Mouse (Mus musculus) megakaryocyte progenitor cell, adult 5-6 weeks (primary cell): Measurements from ENCODE around the gene Lonp1. TPM values are rescaled to one million over a fixed set of nuclear protein-coding genes. Genes with fewer than 3 reads are reported as not detected.
"Not testable (repeated sequence)": the region's sequence is repeated elsewhere in the genome, so short reads cannot be mapped to it uniquely, and the experiment has no call there.

Experiments used
- ATAC-seq: replicated peaks from 2 replicates; pipeline ENCODE4 v1.8.0; 2016; ENCODE audit warnings: mild to moderate bottlenecking, moderate TSS enrichment, inconsistent platforms; ENCODE audit not compliant: poor library complexity
- total RNA-seq, 2 experiments: library from RNA; stranded (forward) in 1 of 2; stranded (reverse) in 1 of 2; fragments of 157-497, 149-512 nt in 1 of 2; fragments of 200-1000 nt in 1 of 2; gene quantifications; 2 replicates each; pipeline versions ENCODE4 v1.2.3 to v1.2.4; 2015 to 2017

Lonp1 gene
- total RNA-seq, 2 experiments from 2014 or later, result 23.1 to 68.8 TPM

DNA sequence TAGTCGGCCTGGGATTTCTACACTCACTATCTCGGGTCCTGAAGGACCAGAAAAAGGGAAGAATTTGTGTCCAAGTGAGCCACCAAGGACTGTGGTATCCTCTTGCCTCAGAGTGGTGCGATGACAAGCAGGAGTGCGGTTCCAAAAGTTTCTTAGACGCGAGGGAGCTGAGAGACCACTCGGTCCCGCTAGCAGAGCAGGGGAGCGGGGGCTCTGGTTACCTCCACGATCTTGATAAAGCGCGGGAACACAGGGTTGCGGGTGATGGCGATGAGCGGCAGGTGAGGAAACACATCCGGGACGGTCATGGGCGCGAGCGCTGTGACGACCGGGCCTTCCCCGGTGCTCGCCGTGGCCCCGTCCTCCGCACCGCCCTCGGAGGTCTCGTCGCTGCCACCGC is 427 bp downstream of the Lonp1 start:
- peak; percentile 9 for ATAC-seq

DNA sequence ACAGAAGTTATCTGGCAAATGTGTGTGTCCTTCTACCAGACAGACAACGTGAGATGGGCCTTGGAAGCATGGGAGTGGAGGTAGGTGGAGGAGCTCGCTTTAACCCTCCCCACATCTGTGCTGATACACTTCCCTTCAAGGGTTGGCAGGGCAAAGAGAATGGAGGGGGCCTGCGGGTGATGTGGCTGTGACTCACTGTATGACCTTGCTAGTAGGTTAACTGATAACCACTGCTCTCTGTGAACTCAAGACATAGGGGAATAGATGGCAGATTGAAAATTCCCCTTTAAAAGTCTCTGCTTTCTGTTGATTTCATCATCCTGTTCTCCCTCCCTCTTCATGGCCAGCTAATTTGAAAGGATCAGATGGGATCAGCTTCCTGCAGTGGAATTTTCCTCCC is 1.2 kb downstream of the Lonp1 start:
- no peak for ATAC-seq

DNA sequence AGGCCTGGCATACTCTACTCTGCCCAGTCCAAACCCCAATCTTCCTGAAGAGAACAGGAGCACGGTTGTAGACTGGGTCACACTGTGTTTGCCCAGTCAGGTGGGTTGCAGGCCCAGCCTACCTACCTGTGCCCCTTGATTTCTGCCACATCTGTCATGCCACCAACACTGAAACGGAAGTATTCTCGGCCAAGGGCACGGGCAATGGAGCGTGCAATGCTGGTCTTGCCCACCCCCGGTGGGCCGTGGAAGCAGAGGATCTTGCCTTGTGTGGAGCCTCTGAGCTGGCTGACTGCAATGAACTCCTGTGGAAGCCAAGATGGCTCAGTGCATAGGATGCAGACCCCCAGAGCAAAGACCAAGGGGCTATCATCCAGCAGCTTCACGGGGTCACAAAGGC is 9.1 kb downstream of the Lonp1 start:
- ATAC-seq, result no peak

DNA sequence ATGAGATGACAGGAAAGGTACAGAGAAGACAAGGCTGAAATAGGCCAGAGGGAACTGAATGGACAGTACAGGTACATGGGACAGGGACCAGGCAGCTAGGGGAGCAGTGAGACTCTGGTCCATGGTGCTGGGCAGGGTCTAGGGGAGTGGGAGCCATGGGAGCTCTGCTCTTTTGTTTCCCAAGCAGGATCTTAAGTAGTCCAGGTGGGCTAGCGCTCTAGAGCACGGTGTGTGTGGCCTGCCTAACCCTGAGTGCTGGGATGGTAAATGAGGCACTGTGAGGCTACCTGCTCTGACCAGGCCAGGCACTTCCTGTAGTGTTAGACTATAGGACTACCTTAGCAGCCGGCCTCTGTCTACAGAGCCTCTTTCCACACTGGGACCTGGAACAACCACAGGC is 10.0 kb downstream of the Lonp1 start:
- ATAC-seq, result no peak

DNA sequence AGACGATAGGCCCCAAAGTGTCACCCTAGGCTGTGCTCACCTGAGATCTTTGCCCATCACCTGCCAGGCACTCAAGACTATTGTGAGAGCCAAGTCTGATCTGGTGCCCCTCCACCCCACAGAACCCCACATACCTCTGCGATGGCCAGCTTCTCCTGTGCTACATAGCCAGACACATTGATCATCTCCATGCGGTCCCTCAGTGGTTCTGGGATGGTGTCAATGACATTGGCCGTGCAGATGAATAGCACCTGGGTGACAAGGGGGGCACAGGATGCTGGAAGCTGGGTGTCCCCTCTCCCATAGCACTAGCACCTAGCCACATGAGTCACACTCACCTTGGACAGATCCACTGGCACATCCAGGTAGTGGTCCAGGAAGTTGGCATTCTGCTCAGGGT is 10.9 kb downstream of the Lonp1 start:
- no peak for ATAC-seq

DNA sequence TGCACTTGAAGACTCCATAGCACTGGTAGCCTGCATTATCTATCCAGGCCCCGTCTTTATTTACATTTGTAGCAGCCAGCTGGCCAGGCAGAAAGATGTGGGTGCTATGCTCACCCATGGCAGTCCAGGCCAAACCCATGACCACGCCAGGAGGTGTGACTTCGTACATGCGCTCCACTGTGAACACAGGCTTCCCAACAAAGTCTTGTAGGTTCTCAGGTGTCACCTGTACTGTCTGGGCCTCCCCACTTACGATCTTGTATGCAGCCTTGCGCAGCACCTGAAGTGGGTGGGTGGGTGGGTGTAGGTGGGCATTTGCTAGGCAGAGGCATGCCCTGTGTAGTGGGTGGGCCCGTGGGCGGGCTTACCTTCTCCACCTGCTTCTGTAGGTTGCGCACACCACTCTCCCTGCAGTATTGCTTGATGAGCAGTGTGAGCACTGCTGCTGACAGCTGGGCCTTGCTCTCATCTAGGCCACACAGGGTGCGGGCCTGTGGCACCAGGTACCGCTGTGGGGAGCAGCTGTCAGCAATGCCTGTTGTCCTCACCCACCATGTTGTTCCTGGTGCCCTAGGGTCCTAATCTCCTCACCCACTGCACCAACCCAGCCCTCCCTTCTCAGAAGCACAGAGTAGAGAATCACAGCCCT is 11.4 kb downstream of the Lonp1 start:
- ATAC-seq, result no peak

DNA sequence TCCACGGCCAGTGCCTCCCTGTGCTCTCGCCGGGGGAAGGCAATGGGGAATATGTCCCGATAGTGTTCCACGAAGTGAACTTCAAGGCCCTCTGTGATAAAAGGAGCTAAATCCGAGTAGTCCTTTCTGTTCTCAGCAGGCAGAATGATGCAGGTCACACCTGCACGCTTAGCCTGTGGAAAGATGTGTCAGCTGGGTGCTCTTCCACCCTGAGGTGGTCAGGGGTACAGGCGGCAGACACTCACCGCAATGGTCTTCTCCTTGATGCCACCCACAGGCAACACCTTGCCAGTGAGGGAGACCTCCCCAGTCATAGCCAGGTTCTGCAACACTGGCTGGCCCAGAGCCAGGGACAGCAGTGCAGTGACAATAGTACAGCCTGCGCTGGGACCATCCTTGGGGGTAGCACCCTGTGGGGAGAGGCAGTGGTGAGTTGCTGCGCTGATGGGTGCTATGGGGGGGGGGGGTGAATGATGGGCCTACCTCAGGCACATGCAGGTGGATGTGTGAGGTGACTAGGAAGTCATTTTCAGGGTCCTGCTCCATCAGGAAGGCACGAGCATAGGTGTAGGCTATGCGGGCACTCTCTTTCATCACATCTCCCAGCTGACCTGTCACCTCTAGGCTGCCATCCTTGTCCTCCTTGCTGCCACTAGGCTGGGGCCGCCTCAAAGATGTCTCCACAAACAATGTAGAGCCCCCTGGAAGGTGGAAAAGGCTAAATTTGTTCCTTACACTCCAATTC is 12.1 kb downstream of the Lonp1 start:
- ATAC-seq, result 0 out of 2 replicates have a peak, but pooled peaks have one; percentile 1

DNA sequence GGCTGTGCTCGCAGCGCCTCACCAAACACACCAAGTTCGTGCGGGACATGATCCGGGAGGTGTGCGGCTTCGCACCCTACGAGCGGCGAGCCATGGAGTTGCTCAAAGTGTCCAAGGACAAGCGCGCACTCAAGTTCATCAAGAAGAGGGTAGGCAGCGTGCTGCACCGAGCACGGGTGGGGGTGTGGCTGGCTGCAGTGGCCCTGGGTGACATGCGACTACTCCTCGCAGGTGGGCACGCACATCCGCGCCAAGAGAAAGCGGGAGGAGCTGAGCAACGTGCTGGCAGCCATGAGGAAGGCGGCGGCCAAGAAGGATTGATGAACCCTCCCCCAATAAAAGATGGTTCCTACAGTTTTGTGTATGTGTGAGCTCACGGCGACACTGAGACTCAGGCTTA is 12.8 kb downstream of the Lonp1 start:
- ATAC-seq, result not testable (repeated sequence)

DNA sequence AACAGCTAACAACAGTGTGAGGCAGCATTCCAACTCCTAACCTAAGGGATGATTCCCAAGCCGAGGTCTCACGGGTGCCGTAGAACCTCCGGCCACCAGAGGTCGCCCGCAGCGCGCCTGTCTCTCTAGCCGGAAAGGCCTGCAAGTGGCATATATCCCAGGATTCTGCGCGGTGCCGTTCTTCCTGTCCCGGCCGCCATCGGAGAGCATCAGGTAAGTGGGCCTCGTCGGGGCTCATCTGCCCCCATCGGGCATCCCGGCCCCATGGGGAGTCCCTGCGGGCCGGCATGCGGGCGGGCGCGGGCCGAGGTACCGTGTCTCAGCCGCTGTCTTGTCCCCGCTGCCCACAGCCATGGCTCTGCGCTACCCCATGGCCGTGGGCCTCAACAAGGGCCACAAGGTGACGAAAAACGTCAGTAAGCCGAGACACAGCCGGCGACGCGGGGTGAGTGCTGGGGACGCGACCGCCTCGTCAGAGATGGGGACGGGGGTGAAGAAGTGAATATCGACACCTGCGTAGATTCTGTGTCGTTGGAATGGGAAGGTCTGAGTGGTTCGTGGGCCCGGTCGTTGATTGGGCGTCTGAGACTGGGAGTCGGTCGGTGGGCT is 13.3 kb downstream of the Lonp1 start, which contains the start of gene Rpl36:
Rpl36 (plus strand) TSS at position 181 of the 609 bp plus-strand sequence.
- ATAC-seq, result peak; percentile 54

DNA sequence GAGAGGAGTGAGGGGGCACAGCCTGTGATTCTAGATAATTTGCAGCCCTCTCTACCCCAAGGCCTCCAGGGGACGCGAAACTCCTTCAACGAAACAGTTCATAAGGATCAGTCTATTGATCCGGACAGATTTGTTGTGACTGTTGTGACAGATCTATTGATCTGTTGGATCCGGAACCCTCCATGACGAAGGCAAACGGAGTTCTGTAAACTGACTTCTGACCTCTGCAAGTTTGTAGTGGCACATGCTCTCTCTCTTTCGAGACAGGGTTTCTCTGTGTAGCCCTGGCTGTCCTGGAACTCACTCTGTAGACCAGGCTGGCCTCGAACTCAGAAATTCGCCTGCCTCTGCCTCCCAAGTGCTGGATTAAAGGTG is 14.1 kb downstream of the Lonp1 start:
- not testable (repeated sequence) for ATAC-seq

DNA sequence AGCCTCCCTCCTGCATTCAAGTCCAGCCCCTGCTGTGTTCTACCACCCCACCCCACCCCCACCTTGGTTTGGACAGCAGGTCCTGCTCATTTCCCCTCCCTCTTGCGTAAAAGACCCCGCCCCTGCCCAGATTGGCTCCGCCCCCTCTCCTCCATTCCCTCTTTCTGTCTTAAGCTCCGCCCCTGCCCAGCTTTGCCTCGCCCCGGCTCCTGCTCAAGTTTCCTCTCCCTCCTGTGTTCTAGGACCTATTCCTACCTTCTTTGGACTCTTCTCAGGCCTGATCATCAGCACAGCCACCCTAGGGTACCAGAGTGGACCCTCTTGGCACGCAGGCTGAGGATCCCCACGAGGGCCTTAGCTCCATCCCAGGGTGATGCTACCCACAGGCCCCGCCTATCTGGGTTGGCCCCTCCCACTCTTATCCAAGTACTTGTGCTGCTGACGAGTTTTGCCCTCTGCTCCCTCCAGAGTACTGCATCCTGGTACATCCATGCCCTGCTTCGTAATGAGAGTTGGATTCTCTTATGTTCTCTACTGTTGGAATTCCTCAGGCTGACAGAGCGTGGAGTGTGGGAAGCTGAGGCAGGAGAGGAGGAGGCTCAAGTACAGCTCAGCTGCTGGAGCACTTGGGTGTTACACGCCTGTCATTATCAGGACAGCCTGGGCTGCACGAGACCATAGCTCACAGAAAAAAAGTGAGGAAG is 14.7 kb downstream of the Lonp1 start:
- ATAC-seq, result peak; percentile 17

DNA sequence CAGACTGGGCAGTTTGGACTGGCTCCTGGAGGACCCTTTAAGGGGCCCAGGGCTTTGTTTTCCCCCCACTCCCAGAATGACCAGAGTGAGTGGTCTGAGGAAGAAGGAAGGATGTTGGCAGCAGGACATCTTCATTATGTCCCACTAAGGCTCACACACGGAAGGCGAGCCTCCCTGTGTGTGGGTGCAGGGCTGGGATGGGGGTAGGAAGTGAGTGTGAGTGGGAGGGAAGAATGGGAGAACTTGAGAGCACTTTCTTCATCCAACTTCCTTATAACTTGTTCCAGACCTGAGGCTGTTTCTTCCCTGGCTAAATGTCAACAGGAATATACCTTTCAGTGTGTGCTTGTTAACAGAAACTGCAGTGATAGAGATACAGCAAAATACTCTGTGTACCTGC is 15.4 kb downstream of the Lonp1 start:
- no peak for ATAC-seq

DNA sequence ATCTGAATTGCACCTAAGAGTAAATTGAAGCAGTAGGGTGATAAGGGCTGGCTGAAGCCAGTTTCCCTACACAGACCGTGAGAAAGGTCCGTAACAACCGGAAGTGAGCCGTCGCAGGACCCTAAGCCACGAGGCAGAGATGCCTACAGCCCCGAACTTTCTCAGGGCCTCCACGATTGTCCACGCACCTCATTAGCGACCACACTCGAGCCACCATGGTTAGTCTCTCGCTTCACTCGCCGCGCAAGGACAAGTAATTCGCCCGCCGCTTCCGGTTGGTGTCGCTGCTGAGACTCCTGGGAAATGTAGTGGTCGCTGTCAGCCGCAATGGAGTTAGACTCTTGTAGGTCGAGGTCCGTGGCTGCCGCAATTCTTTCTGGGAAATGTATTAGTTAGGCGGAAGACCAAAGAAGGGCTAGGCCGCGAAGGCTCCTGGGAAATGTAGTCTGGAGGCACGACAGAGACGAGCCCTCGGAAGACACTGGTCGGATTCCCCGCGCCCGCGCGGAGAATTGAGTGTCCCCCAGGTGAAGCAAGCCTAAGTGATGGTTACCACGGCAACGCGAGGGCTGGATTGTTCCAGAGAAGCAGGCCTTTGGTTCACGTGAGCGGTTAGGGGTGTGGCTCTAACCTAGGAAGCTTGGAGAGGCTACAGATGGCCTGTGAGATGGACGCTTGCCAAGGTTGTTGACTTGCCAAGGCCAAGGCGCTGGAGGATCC is 17.1 kb downstream of the Lonp1 start, which contains the start of gene 2410015M20Rik:
2410015M20Rik (minus strand) TSS at position 320 of the 720 bp plus-strand sequence.
- ATAC-seq, result peak; percentile 64

DNA sequence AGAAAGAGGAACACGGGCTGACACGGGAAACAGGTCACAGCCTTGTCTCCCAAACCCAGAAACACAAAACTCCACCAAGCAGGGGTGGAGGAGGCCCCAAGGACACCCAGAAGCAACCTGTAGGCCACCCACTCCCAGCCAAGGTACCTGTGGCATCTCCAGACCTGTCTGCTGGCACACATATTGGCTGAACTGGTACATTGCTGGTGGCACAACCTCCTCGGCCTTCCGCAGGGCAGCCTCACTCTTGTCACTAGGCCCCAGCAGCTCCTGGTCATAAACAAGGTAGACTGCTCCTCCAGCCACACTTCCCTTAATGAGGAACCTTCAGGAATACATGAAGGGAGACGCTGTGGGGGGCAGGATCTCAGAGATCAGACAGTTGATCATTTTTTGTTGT is 18.0 kb downstream of the Lonp1 start:
- no peak for ATAC-seq

DNA sequence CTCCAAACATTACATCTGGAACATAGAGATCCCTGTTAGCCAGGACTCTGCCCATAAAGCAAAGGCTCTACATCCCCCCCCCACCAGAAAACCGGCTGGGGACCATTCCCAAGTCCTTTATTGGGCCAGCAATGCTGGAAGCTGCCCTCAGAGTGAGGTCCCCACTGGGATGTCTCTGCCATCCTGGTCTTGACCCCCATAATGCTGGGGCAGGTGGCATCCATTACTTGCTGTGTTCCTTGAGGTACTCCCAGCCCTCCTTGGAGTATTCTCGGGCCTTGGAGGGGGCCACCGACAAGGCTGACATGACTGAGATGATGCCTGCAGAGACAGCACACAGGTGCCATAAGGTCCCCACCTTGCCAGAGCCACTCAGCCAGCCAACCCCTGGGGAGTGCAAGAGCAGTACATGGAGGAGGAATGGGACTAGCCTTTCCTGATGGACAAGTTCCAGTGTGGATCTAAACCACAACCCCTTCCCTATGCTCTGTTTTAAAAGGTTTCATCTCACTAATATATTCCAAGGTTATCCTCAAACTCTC is 19.1 kb downstream of the Lonp1 start:
- ATAC-seq, result no peak

DNA sequence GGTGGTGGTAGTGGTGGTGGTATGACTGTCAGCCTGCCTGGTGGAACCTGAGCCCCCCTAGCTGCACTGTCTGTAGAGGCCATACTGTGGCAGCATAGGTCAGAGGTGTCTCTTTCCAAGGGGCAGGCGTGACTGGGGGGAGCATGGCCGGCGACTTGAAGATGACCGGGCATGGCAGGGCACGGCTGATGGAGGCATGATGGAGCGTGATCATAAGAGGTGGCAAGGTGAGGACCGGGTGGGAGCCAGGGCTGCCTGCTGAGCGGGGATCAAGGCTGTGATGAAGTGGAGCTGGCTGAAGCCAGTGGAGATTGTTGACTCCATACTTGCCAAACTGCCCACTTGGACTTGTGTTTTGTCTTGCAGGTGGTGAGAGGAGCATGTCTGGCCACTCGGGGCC is 21.3 kb downstream of the Lonp1 start:
- ATAC-seq, result no peak

DNA sequence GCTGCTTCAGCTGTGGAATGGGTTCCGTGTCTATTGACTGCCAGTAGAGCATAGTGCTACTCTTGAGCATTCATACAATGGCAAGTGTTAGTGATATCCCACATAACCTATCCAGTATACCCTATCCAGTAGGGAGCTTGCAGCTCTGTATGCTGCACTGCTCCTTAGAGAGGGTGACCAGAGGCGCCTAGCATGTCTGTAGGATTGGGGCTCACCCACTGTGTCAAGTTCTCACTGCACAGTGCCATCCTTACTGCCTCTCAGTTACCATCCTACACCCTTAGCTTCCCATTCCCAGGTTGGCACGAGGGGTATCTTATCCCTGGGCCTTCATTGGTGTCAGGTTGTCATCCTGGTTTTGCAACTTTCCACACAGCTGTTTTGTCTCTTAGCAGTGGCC is 22.3 kb downstream of the Lonp1 start:
- no peak for ATAC-seq

DNA sequence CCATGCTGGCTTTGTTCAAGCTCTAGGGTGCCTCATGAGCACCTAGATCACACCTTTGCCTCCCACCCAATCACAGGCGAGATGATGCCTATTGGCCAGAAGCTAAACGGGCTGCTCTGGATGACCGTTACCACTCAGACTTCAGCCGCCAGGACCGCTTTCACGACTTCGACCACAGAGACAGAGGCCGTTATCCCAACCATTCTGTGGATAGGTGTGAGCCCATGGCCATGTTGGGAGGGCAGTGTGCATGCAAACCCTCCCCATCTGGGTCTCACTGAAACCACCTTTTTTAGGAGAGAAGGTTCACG is 22.7 kb downstream of the Lonp1 start:
- ATAC-seq, result no peak

DNA sequence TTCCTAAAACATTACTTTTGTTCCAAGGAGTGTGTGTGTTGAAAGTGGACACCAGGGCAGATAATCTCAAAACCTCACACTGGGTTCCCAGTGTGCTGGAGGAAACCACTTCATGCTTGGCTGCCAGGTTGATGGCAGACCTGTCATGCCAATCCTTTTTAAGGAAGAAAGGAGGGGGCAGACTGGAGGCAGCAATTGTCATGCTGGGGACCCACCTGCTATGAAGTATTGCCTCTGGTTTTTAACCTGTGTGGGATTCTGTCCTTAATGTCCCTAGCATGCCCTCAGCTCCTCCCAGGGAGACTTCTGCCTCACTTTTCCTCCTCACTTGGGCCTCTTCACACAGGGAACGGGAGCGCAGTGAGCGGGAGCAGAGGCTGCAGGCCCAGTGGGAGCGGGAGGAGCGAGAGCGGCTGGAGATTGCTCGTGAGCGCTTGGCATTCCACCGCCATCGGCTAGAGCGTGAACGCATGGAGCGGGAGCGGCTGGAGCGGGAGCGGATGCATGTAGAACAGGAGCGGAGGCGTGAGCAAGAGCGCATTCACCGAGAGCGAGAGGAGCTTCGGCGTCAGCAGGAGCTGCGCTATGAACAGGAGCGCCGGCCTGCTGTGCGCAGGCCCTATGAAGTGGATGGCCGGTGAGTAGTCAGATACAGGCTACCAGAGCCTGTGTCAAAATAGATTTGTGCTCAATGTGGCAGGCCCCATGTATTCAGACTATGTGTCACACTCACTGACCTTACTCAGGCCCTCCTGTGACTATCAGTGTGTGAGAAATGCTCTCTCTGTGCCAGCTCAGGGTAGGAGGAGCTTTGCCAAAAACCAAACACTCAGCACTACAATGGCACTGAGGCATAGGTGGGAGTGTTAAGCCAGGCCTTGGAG is 23.3 kb downstream of the Lonp1 start:
- no peak for ATAC-seq
